Mouse (Mus musculus) hindbrain, embryonic 13.5 days (tissue): ENCODE data around the gene Prrt2. TPM values are rescaled to one million over a fixed set of nuclear protein-coding genes. Genes with fewer than 3 reads are reported as not detected.

ENCODE experiments used
- ATAC-seq: fragments of 200-750 bp; cut with Nextera tagmentation; 2 replicates; pipeline ENCODE4 v1.8.0; 2017; ENCODE audit warnings: moderate TSS enrichment; ENCODE audit not compliant: low FRiP score
- H3K27ac ChIP-seq: fragments of 300-500 bp; sonication (generic); 2 replicates; pipeline ENCODE4 v1.5.1; 2015; ENCODE audit warnings: inconsistent platforms, mild to moderate bottlenecking, moderate library complexity
- H3K27me3 ChIP-seq: fragments of 300-500 bp; sonication (generic); 2 replicates; pipeline ENCODE4 v1.6.1; 2015; ENCODE audit warnings: mild to moderate bottlenecking, inconsistent platforms
- H3K36me3 ChIP-seq: fragments of 300-500 bp; sonication (generic); 2 replicates; pipeline ENCODE4 v1.6.1; 2015; ENCODE audit warnings: mild to moderate bottlenecking, inconsistent platforms
- H3K4me1 ChIP-seq: fragments of 300-500 bp; sonication (generic); replicated peaks from 2 replicates; pipeline ENCODE4 v1.6.1; 2015; ENCODE audit warnings: inconsistent platforms
- H3K4me2 ChIP-seq: fragments of 300-500 bp; sonication (generic); 2 replicates; pipeline ENCODE4 v1.6.1; 2015; ENCODE audit warnings: inconsistent platforms, mild to moderate bottlenecking, moderate library complexity
- H3K4me3 ChIP-seq: fragments of 300-500 bp; sonication (generic); 2 replicates; pipeline ENCODE4 v1.5.1; 2015; ENCODE audit warnings: mild to moderate bottlenecking, inconsistent platforms
- H3K9ac ChIP-seq: fragments of 300-500 bp; sonication (generic); 2 replicates; pipeline ENCODE4 v1.6.1; 2015; ENCODE audit warnings: mild to moderate bottlenecking, inconsistent platforms
- H3K9me3 ChIP-seq: fragments of 300-500 bp; sonication (generic); 2 replicates; pipeline ENCODE4 v1.6.1; 2016; ENCODE audit warnings: inconsistent platforms
- WGBS: fragments of 180-500 bp; shearing (Covaris S2); methylation state at CpG from one replicate; pipeline ENCODE4 v1.1.7; 2015; 5-methylcytosine and 5-hydroxymethylcytosine counted together
- polyA plus RNA-seq: library from polyadenylated mRNA; unstranded; fragments of >200 nt; fragmentation: Nextera tagmentation; extraction: Ambion mirVana; gene quantifications from 2 replicates; pipeline ENCODE4 v1.2.1, GENCODE M21; 2015

The Prrt2 gene
- 18.3 and 19.2 TPM in 2 replicates for polyA plus RNA-seq

DNA sequence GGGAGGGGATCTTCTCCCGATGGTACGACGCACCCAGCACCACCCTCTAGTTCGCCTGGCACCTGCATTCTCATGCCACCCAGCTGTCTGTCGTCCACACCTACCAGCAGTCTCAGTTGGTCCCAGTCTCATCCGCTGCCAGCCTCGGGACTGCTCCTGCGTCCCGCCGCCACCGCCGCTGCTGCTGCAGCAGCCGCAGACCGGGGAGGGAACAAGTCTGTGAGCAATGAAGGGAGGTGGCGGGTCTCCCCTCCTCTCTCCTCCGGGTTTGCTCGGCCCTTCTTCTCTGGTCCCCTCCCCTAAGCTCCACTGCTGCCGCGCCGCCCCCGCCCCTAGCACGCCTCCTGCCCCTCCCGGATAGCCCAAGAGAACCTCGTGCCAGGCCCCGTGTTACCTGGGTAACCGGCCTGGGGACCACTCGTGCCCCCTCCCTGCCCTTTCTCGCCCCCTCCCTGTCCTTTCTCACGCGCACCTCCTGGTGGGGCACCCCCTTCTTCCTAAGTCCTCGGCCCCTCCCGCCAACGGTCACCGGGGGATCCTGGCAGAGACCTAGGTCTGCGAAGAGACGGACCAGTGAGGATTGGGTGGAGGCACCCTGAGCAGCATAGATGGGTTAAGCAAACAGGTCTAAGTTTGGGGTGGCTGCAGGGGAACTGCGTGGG, at the start of gene Prrt2, which contains the start of gene Gm42742:
Gene Prrt2 (minus strand): TSS at position 311 of the 662 bp plus-strand sequence.
Gene Gm42742 (minus strand): TSS at position 197 of the 662 bp plus-strand sequence.
- peak within 1 kb of the TSS; percentile 100 for H3K27ac ChIP-seq
- H3K9me3 ChIP-seq = no peaks in the 10 kb centered on the region
- H3K9ac ChIP-seq = peak within 1 kb of the TSS; percentile 84
- H3K4me2 ChIP-seq = peak within 1 kb of the TSS; percentile 98
- ATAC-seq = no peak
- peak within 1 kb of the TSS; percentile 54 for H3K4me3 ChIP-seq
- peaks cover 28% of the 10 kb centered on the region for H3K36me3 ChIP-seq
- peaks cover 82% of the 10 kb centered on the region for H3K4me1 ChIP-seq
- under 1% methylated on average over 37 of the region's 37 CpGs for WGBS
- H3K27me3 ChIP-seq = no peaks in the 10 kb centered on the region

DNA sequence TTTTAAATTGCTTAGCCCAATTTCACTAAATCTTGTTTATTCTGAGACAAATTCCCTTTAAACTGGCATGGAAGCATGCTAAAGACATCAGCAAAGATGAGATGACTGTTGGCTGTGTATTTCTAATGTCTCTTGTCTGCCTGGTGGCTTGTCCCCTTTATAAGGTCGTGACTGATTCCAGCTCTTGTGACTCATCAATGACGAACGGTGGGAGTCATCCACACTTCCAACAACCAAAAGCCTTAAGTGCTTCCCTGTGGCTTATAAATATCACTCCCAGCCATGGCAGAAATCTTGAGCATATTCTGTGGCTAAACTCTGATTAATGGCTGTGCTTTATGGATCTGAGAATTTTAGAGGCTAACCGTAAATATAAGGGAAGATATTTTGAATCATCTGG, 45.3 kb upstream of the Prrt2 start:
- WGBS = 86% methylated on average over 4 of the region's 4 CpGs
- Histone ChIP-seq H3K9ac (no peak overlapping the region), H3K4me2 (no peak overlapping the region), H3K4me1 (no peaks in the 10 kb centered on the region), H3K9me3 (no peaks in the 10 kb centered on the region), H3K27ac (no peak overlapping the region), H3K36me3 (no peaks in the 10 kb centered on the region), H3K27me3 (0 out of 2 replicates have a peak, but pooled peaks cover 2% of the 10 kb centered on the region), H3K4me3 (no peak overlapping the region)
- no peak for ATAC-seq

DNA sequence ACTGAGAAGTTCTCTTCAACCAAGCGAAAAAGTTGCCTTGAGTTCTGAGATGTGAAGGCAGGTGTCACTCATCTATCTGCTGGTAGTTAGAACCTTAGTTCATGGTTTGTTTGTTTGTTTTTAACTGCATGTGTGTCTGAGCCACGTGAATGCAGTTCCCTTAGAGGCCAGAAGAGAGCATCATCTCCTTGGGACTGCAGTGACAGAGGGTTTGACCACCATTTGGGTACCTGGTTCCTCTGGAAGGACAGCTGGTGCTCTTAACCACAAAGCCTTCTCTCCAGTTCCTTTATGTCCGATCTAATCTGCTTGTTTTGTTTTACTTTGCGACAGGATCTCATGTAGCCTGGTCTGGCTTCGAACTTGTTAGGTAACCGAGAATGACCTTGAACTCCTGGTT, 44.5 kb upstream of the Prrt2 start:
- Histone ChIP-seq H3K4me3 (no peak overlapping the region), H3K27ac (no peak overlapping the region), H3K4me2 (no peak overlapping the region), H3K9ac (no peak overlapping the region), H3K4me1 (no peaks in the 10 kb centered on the region), H3K27me3 (0 out of 2 replicates have a peak, but pooled peaks cover 2% of the 10 kb centered on the region), H3K9me3 (no peaks in the 10 kb centered on the region), H3K36me3 (no peaks in the 10 kb centered on the region)
- WGBS = 89% methylated on average over 6 of the region's 6 CpGs
- no peak for ATAC-seq

DNA sequence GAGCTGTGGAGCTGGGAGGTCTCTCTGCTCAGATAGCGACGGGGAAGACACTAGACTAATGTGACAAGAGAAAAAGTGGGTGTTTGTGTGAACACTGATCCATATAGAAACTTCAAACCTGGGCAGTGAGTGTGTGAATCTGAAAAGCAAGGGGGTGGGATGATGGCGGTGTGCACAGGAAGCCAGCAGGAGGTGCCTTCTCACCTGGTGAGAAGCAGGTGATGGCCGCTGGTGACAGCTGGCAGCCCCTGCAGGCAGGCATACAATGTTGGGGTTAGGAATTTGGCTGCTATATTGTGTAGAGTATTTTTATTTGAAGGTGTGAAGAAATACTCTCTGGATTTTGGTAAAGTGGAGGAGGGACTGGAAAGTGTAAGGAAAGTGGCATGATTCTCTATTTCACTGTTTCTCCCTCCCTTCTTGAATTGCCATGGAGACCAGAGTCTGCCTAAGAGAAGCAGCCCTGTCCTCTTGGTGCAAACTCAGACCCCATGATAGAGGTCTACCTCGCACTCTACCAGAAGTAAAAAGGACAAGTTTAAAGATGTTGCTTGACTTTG, 34.1 kb upstream of the Prrt2 start:
- Histone ChIP-seq H3K36me3 (no peaks in the 10 kb centered on the region), H3K9ac (no peak overlapping the region), H3K4me2 (no peak overlapping the region), H3K27ac (no peak overlapping the region), H3K4me1 (no peaks in the 10 kb centered on the region), H3K4me3 (no peak overlapping the region), H3K27me3 (0 out of 2 replicates have a peak, but pooled peaks cover 20% of the 10 kb centered on the region), H3K9me3 (no peaks in the 10 kb centered on the region)
- no peak for ATAC-seq
- WGBS = 78% methylated on average over 5 of the region's 5 CpGs

DNA sequence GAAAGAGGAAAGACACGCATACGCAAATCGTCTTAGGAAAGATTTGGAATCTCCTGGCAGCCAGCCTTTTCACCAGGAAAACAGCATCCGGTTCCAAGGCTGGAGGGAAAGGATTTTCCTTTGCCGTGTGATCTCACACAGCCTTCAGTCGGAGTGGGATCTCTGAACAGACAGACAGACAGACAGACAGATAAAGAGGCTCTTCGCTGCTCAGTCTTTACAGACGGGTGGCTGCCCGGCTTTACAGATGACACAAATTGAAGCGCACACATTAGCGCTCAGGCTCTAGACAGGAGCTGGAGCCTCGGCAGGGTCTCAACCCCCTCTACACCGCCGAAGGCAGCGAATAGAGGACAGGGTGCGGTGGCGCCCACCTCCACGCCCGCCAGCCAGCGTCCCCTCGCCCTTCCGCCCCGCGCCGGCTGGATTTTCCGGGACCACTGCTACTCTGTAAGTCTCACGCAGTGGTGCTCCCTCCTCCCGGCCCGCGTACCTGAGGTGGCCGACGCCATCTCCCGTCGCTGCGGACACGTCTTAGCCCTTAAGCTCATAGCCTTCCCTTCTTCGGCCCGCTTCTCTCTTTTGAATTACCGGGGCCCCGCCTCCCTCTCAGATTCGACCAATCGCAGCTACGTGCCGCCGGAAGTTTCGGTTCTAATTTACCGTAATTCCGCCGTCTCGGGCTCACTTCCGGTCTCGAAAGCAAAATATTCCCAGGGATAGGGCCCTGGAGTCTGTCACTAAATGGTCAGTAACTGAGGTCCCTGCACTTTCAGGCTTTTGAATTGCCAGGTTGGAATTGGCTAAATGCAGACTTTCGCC, 21.1 kb upstream of the Prrt2 start, which contains the start of gene Kif22:
Gene Kif22 (minus strand): TSS at position 621 of the 822 bp plus-strand sequence.
- Histone ChIP-seq H3K27ac (peak within 1 kb of the TSS; percentile 77), H3K36me3 (no peaks in the 10 kb centered on the region), H3K9ac (peak within 1 kb of the TSS; percentile 86), H3K4me2 (peak within 1 kb of the TSS; percentile 96), H3K27me3 (no peaks in the 10 kb centered on the region), H3K4me3 (peak within 1 kb of the TSS; percentile 71), H3K4me1 (peaks cover 20% of the 10 kb centered on the region), H3K9me3 (no peaks in the 10 kb centered on the region)
- ATAC-seq = peak; percentile 59; the same call in 1 of the 2 replicates
- under 1% methylated on average over 52 of the region's 53 CpGs for WGBS

DNA sequence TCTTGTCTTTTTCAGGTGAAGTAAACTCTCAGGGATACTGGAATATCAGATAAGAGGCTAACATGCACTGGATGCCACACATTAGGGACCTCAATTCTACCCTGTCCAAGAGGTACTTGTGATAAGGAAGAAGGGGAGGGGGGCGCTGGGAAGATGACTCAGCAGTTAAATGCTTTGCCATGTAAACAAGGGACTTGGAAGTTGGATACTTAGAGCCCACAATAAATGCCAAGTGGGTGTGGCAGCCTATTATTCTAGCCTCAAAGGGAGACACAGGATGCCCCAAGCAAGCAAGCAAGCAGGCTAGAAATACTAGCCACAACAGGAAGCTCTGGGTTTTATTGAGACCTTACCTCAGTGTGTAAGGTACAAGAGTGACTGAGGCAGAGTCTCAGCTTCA, 10.2 kb upstream of the Prrt2 start:
- Histone ChIP-seq H3K4me1 (peaks cover 10% of the 10 kb centered on the region), H3K4me2 (no peak overlapping the region), H3K36me3 (peaks cover 8% of the 10 kb centered on the region; the same call in 1 of the 2 replicates), H3K9me3 (no peaks in the 10 kb centered on the region), H3K4me3 (no peak overlapping the region), H3K27ac (no peak overlapping the region), H3K9ac (no peak overlapping the region), H3K27me3 (no peaks in the 10 kb centered on the region)
- 96% methylated on average over 1 of the region's 1 CpGs for WGBS
- ATAC-seq = no peak

DNA sequence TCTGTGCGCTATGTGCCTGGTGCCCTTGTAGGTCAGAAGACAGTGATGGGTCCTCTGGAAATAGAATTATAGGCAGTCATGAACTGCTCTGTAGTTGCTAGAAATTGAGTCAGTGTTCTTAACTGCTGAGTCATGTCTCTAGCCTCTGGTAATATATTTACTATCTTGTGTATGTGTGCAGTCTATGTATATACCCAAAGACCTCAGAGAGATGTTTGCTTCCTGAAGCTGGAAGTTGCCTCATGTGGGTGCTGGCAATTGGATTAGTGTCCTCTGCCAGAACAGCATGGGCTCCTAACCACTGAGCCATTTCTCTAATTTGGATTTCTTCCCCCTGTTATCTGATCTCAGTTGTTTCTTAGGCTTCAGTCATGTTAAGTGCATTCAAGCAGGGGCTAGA, 9.2 kb upstream of the Prrt2 start:
- Histone ChIP-seq H3K27ac (no peak overlapping the region), H3K4me2 (no peak overlapping the region), H3K27me3 (no peaks in the 10 kb centered on the region), H3K9ac (no peak overlapping the region), H3K4me1 (peaks cover 13% of the 10 kb centered on the region), H3K4me3 (no peak overlapping the region), H3K36me3 (peaks cover 8% of the 10 kb centered on the region; the same call in 1 of the 2 replicates), H3K9me3 (no peaks in the 10 kb centered on the region)
- 93% methylated on average over 1 of the region's 1 CpGs for WGBS
- no peak for ATAC-seq

DNA sequence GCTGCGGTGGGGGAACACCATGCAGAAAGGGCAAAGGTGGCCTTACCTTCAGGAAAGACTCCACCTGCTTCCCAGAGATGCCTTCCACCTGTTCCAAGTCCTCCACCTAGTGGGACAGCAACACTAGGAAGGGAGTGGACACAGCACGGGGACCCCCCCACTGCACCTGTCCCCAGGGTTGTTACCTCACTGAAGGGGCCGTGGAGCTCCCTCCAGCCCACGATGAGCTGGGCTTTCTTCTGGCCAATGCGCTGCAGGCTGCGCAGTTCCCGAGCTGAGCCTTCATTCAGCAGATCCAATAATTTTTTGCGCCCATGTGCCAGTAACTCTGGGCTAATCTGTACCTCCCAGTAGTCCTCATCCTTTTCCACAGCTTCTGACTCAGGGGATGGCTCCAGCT, 6.9 kb upstream of the Prrt2 start:
- WGBS = 61% methylated on average over 8 of the region's 8 CpGs
- H3K9me3 ChIP-seq = no peaks in the 10 kb centered on the region
- H3K4me2 ChIP-seq = peak overlapping the region; percentile 68
- H3K27me3 ChIP-seq = no peaks in the 10 kb centered on the region
- ATAC-seq = peak; percentile 11; the same call in 1 of the 2 replicates
- peak overlapping the region; percentile 96 for H3K4me3 ChIP-seq
- H3K4me1 ChIP-seq = peaks cover 36% of the 10 kb centered on the region
- peaks cover 20% of the 10 kb centered on the region for H3K36me3 ChIP-seq
- H3K9ac ChIP-seq = peak overlapping the region; percentile 74
- peak overlapping the region; percentile 100 for H3K27ac ChIP-seq

DNA sequence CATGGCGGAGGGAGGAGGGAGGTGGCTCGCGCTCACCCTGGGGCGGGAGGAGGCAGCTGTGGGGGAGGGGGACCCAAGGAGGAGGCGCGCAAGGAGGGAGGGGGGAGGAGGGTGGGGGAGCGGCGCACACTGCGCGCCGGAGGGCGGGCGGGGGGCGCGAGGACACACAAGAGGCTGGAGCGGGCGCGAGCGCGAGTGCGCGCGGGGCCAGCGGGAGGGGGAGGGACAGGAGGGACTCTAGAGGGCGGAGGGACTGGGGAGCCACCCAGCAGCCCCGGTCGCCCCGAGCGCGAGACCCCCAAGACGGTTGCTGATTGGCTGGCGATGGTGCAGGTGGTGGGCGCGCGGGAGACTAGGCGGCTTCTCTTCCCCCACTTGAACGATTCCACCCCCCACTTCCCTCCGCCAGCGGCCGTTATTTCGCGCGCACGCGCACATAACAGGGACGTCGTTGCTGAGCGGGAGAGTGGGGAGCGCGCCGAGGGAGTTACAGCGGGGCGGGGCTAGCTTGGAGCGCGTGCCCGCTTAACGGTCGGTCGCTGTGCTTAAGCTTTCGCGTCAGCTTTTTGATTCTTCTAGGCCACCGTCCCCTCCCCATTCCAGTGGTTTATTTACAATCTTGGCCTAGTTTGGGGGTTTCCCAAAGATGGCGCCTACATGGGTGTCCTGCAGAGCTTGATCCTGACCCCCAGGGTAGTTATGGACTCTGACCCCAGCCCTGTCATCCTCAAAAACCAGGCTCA, 6.1 kb upstream of the Prrt2 start, which contains the start of gene Maz:
Gene Maz (minus strand): TSS at position 54 of the 743 bp plus-strand sequence.
- ATAC-seq = peak; percentile 91
- peak within 1 kb of the TSS; percentile 98 for H3K4me2 ChIP-seq

DNA sequence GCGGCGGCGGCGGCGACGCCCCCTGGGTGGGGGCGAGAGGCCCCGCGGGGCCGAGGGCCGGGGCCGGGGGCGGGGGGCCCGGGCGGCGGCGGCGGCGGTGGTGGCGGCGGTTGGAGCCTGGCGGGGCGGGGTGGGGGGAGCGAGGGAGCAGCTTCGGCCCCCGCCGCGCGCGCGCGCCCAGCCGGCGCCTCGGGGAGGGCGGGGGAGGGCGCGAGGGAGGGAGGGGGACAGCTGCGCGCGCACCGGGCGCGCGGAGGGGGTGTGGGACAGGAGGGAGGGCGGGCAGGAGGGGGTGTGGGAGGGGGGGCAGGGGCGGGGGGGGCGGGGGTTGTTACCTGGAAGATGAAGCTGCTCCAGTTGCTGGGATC, 5.6 kb upstream of the Prrt2 start:
- H3K9ac ChIP-seq = peak overlapping the region; percentile 100
- no peaks in the 10 kb centered on the region for H3K27me3 ChIP-seq
- no peak for ATAC-seq
- peak overlapping the region; percentile 96 for H3K4me3 ChIP-seq
- H3K27ac ChIP-seq = peak overlapping the region; percentile 100
- WGBS = no CpG with 5 or more reads among the region's 48 CpGs
- peaks cover 28% of the 10 kb centered on the region for H3K36me3 ChIP-seq
- H3K4me1 ChIP-seq = peaks cover 49% of the 10 kb centered on the region
- peak overlapping the region; percentile 98 for H3K4me2 ChIP-seq
- no peaks in the 10 kb centered on the region for H3K9me3 ChIP-seq

More for the DNA sequence above, 6.1 kb upstream of the Prrt2 start, which contains the start of gene Maz:
- Histone ChIP-seq H3K27me3 (no peaks in the 10 kb centered on the region), H3K27ac (peak within 1 kb of the TSS; percentile 100), H3K4me1 (peaks cover 44% of the 10 kb centered on the region), H3K4me3 (peak within 1 kb of the TSS; percentile 96), H3K9me3 (no peaks in the 10 kb centered on the region), H3K36me3 (peaks cover 23% of the 10 kb centered on the region), H3K9ac (peak within 1 kb of the TSS; percentile 100)
- WGBS = under 1% methylated on average over 47 of the region's 63 CpGs

DNA sequence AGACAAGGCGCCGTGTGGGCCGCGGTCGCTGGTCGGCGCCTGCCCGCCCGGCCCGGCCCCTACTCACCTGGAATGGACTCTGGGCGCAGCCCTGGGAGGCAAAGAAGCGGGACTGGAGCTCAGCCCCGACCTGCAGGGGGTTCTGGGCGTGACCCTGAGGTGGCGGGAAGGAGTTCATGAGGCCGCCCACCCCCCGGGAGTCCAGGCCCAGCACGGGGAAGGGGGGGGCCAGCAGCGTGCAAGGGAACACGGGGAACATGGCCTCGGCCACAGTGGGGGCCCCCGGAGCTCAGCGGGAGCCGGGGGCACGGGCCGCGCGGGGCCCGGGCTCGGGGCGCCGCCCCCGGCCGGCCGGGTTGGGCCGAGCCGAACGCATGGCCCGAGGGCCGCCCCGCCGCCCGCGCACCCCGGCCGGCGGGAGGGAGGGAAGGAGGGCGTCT, 5.2 kb upstream of the Prrt2 start:
- Histone ChIP-seq H3K4me1 (peaks cover 53% of the 10 kb centered on the region), H3K36me3 (peaks cover 28% of the 10 kb centered on the region), H3K4me3 (peak overlapping the region; percentile 96), H3K27me3 (no peaks in the 10 kb centered on the region), H3K9ac (peak overlapping the region; percentile 100), H3K27ac (peak overlapping the region; percentile 100), H3K4me2 (peak overlapping the region; percentile 98), H3K9me3 (no peaks in the 10 kb centered on the region)
- no peak for ATAC-seq
- 0% methylated on average over 10 of the region's 48 CpGs for WGBS
